Mouse (Mus musculus) myocyte (in vitro differentiated cells): ENCODE measurements around the gene Mlc1.

Source experiments
- E2F4 ChIP-seq: IDR thresholded peaks from one replicate; pipeline ENCODE4 v1.6.1; 2011; ENCODE audit warnings: mild to moderate bottlenecking, control low read depth, moderate library complexity; ENCODE audit not compliant: insufficient read depth
- MAX ChIP-seq: IDR thresholded peaks from one replicate; pipeline ENCODE4 v1.6.1; 2011; ENCODE audit warnings: low read depth, mild to moderate bottlenecking, control low read depth
- POLR2A ChIP-seq: IDR thresholded peaks from one replicate; pipeline ENCODE4 v1.6.1; 2011; ENCODE audit warnings: low read depth, mild to moderate bottlenecking, control low read depth, moderate library complexity; ENCODE audit not compliant: insufficient read length
- REST ChIP-seq: IDR thresholded peaks from one replicate; pipeline ENCODE4 v1.6.1; 2011; ENCODE audit warnings: mild to moderate bottlenecking, control low read depth, moderate library complexity; ENCODE audit not compliant: insufficient read depth, insufficient read length
- TCF12 ChIP-seq: IDR thresholded peaks from one replicate; pipeline ENCODE4 v1.6.1; 2011; ENCODE audit warnings: mild to moderate bottlenecking, control low read depth; ENCODE audit not compliant: poor library complexity, insufficient read depth, severe bottlenecking

GRCm38 (mm10) chr15:88921992-88922310 is 56.9 kb downstream of the Mlc1 start:
- no peak for TF ChIP-seq MAX
- TF ChIP-seq REST = no peak
- no peak for TF ChIP-seq TCF12
- no peak for TF ChIP-seq POLR2A
- no peak for TF ChIP-seq E2F4
